Mouse (Mus musculus): ENCODE measurements around the gene A630095N17Rik. TPM values are rescaled to one million over a fixed set of nuclear protein-coding genes. Genes with fewer than 3 reads are reported as not detected.

Gene A630095N17Rik
- polyA plus RNA-seq, 1 experiment, result not detected

- peaks cover 27% of the 10 kb centered on the region for H3K4me1 ChIP-seq
- peaks cover 91% of the 10 kb centered on the region for H3K36me3 ChIP-seq (replicated peaks; ENCODE audit: low read length)
- no peaks in the 10 kb centered on the region for H3K27me3 ChIP-seq (replicated peaks)
- H3K4me3 ChIP-seq (replicated peaks), result no peak overlapping the region
- no peaks in the 10 kb centered on the region for H3K9me3 ChIP-seq
- TF ChIP-seq GATA1 (IDR thresholded peaks at IDR 0.05; ENCODE audit: borderline replicate concordance, low read length) (no peak), FLI1 (IDR thresholded peaks at IDR 0.05; ENCODE audit: low read length) (no peak)
These were observed 30.7 kb downstream of the A630095N17Rik start for GRCm38 (mm10) chr1:75201236-75201635.

- Histone ChIP-seq H3K36me3 (replicated peaks; ENCODE audit: low read length) (peaks cover 63% of the 10 kb centered on the region), H3K27me3 (replicated peaks) (no peaks in the 10 kb centered on the region), H3K4me3 (replicated peaks) (peak overlapping the region; percentile 97), H3K9me3 (no peaks in the 10 kb centered on the region), H3K4me1 (peaks cover 48% of the 10 kb centered on the region)
- TF ChIP-seq GATA1 (IDR thresholded peaks at IDR 0.05; ENCODE audit: borderline replicate concordance, low read length), result no peak
- no peak for TF ChIP-seq FLI1 (IDR thresholded peaks at IDR 0.05; ENCODE audit: low read length)
These were observed 39.5 kb downstream of the A630095N17Rik start for GRCm38 (mm10) chr1:75192452-75192851.

GRCm38 (mm10) chr1:75191622-75192402, 40.1 kb downstream of the A630095N17Rik start, which contains the start of the genes Ankzf1 and Atg9a:
Gene Ankzf1, plus strand, starts transcription at chr1:75192151.
Gene Atg9a, minus strand, starts transcription at chr1:75192196.
- no peaks in the 10 kb centered on the region for H3K27me3 ChIP-seq (replicated peaks)
- no peaks in the 10 kb centered on the region for H3K9me3 ChIP-seq
- H3K36me3 ChIP-seq (replicated peaks; ENCODE audit: low read length), result peaks cover 63% of the 10 kb centered on the region
- H3K4me3 ChIP-seq (replicated peaks), result peak within 1 kb of the TSS; percentile 97
- peaks cover 53% of the 10 kb centered on the region for H3K4me1 ChIP-seq
- TF ChIP-seq FLI1 (IDR thresholded peaks at IDR 0.05; ENCODE audit: low read length) (no peak), GATA1 (IDR thresholded peaks at IDR 0.05; ENCODE audit: borderline replicate concordance, low read length) (no peak)

GRCm38 (mm10) chr1:75191258-75191621, 40.7 kb downstream of the A630095N17Rik start:
- Histone ChIP-seq H3K36me3 (replicated peaks; ENCODE audit: low read length) (peaks cover 63% of the 10 kb centered on the region), H3K4me1 (peaks cover 59% of the 10 kb centered on the region)
- TF ChIP-seq GATA1 (IDR thresholded peaks at IDR 0.05; ENCODE audit: borderline replicate concordance, low read length), result no peak
- TF ChIP-seq FLI1 (IDR thresholded peaks at IDR 0.05; ENCODE audit: low read length), result no peak

GRCm38 (mm10) chr1:75190577-75190976, 41.3 kb downstream of the A630095N17Rik start:
- H3K27me3 ChIP-seq (replicated peaks), result no peaks in the 10 kb centered on the region
- H3K9me3 ChIP-seq, result no peaks in the 10 kb centered on the region
- peaks cover 63% of the 10 kb centered on the region for H3K36me3 ChIP-seq (replicated peaks; ENCODE audit: low read length)
- peak overlapping the region; percentile 97 for H3K4me3 ChIP-seq (replicated peaks)
- TF ChIP-seq FLI1 (IDR thresholded peaks at IDR 0.05; ENCODE audit: low read length) (no peak), GATA1 (IDR thresholded peaks at IDR 0.05; ENCODE audit: borderline replicate concordance, low read length) (no peak)
- peaks cover 66% of the 10 kb centered on the region for H3K4me1 ChIP-seq

More at GRCm38 (mm10) chr1:75191258-75191621, 40.7 kb downstream of the A630095N17Rik start:
- no peaks in the 10 kb centered on the region for H3K27me3 ChIP-seq (replicated peaks)
- H3K9me3 ChIP-seq, result no peaks in the 10 kb centered on the region
- peak overlapping the region; percentile 97 for H3K4me3 ChIP-seq (replicated peaks)

- peaks cover 69% of the 10 kb centered on the region for H3K4me1 ChIP-seq
- H3K4me3 ChIP-seq (replicated peaks), result peak overlapping the region; percentile 64
- peaks cover 74% of the 10 kb centered on the region for H3K36me3 ChIP-seq (replicated peaks; ENCODE audit: low read length)
- H3K27me3 ChIP-seq (replicated peaks), result no peaks in the 10 kb centered on the region
- TF ChIP-seq FLI1 (IDR thresholded peaks at IDR 0.05; ENCODE audit: low read length) (no peak), GATA1 (IDR thresholded peaks at IDR 0.05; ENCODE audit: borderline replicate concordance, low read length) (no peak)
- H3K9me3 ChIP-seq, result no peaks in the 10 kb centered on the region
These were observed 43.9 kb downstream of the A630095N17Rik start for GRCm38 (mm10) chr1:75187914-75188483.

- Histone ChIP-seq H3K4me3 (replicated peaks) (no peak overlapping the region), H3K27me3 (replicated peaks) (no peaks in the 10 kb centered on the region), H3K4me1 (peaks cover 67% of the 10 kb centered on the region), H3K9me3 (peaks cover 5% of the 10 kb centered on the region; the same call in 1 of the 2 replicates), H3K36me3 (replicated peaks; ENCODE audit: low read length) (peaks cover 83% of the 10 kb centered on the region)
- TF ChIP-seq GATA1 (IDR thresholded peaks at IDR 0.05; ENCODE audit: borderline replicate concordance, low read length), result no peak
- TF ChIP-seq FLI1 (IDR thresholded peaks at IDR 0.05; ENCODE audit: low read length), result no peak
These were observed 44.8 kb downstream of the A630095N17Rik start for GRCm38 (mm10) chr1:75187126-75187525.

- H3K36me3 ChIP-seq (replicated peaks; ENCODE audit: low read length), result peaks cover 97% of the 10 kb centered on the region
- H3K9me3 ChIP-seq, result peaks cover 5% of the 10 kb centered on the region; the same call in 1 of the 2 replicates
- H3K4me1 ChIP-seq, result peaks cover 71% of the 10 kb centered on the region
- no peaks in the 10 kb centered on the region for H3K27me3 ChIP-seq (replicated peaks)
- no peak overlapping the region for H3K4me3 ChIP-seq (replicated peaks)
- no peak for TF ChIP-seq FLI1 (IDR thresholded peaks at IDR 0.05; ENCODE audit: low read length)
- no peak for TF ChIP-seq GATA1 (IDR thresholded peaks at IDR 0.05; ENCODE audit: borderline replicate concordance, low read length)
These were observed 46.4 kb downstream of the A630095N17Rik start for GRCm38 (mm10) chr1:75185495-75185894.

GRCm38 (mm10) chr1:75182160-75182559, 49.7 kb downstream of the A630095N17Rik start:
- Histone ChIP-seq H3K4me1 (peaks cover 67% of the 10 kb centered on the region), H3K4me3 (replicated peaks) (no peak overlapping the region), H3K9me3 (peaks cover 5% of the 10 kb centered on the region; the same call in 1 of the 2 replicates), H3K36me3 (replicated peaks; ENCODE audit: low read length) (peaks cover 82% of the 10 kb centered on the region), H3K27me3 (replicated peaks) (no peaks in the 10 kb centered on the region)
- TF ChIP-seq GATA1 (IDR thresholded peaks at IDR 0.05; ENCODE audit: borderline replicate concordance, low read length), result no peak
- TF ChIP-seq FLI1 (IDR thresholded peaks at IDR 0.05; ENCODE audit: low read length), result no peak

- Histone ChIP-seq H3K4me1 (peaks cover 63% of the 10 kb centered on the region), H3K27me3 (replicated peaks) (no peaks in the 10 kb centered on the region), H3K4me3 (replicated peaks) (peak overlapping the region; percentile 17), H3K36me3 (replicated peaks; ENCODE audit: low read length) (peaks cover 82% of the 10 kb centered on the region), H3K9me3 (peaks cover 5% of the 10 kb centered on the region; the same call in 1 of the 2 replicates)
- TF ChIP-seq GATA1 (IDR thresholded peaks at IDR 0.05; ENCODE audit: borderline replicate concordance, low read length) (no peak), FLI1 (IDR thresholded peaks at IDR 0.05; ENCODE audit: low read length) (no peak)
These were observed 50.5 kb downstream of the A630095N17Rik start for GRCm38 (mm10) chr1:75181377-75181870.

Measured in megakaryocyte, embryonic 14.5 days (primary cell).